Mouse (Mus musculus): ENCODE results near the gene Arfip1. TPM values are rescaled to one million over a fixed set of nuclear protein-coding genes. Genes with fewer than 3 reads are reported as not detected.

Arfip1 gene
- polyA plus RNA-seq, 1 experiment from 2014 or later: 48.1 TPM

GRCm38 (mm10) chr3:84447803-84448202 is 134.6 kb downstream of the Arfip1 start:
- Histone ChIP-seq H3K4me3 (replicated peaks) (no peak overlapping the region), H3K9me3 (replicated peaks) (no peaks in the 10 kb centered on the region), H3K4me2 (no peak overlapping the region), H3K9ac (no peak overlapping the region), H3K4me1 (peaks cover 25% of the 10 kb centered on the region), H3K27ac (no peak overlapping the region), H3K27me3 (peaks cover 9% of the 10 kb centered on the region), H3K36me3 (0 out of 2 replicates have a peak, but pooled peaks cover 8% of the 10 kb centered on the region)
- 69% methylated on average over 5 of the region's 5 CpGs for WGBS
- no peak for ATAC-seq (replicated peaks; ENCODE audit: low FRiP score)

Other genes starting within 250 kb of the Arfip1 start
- 3.3 and 5.3 TPM in 2 replicates for gene Fhdc1, start 102.2 kb downstream of the Arfip1 start, polyA plus RNA-seq (2015; fragmentation: Nextera tagmentation; extraction: Ambion mirVana)
- 0.06 and 0.26 TPM in 2 replicates for gene Tigd4, start 10.9 kb upstream of the Arfip1 start, polyA plus RNA-seq (2015; fragmentation: Nextera tagmentation; extraction: Ambion mirVana)
- gene Tmem154, start 83.6 kb upstream of the Arfip1 start, polyA plus RNA-seq (2015; fragmentation: Nextera tagmentation; extraction: Ambion mirVana): 0.64 and 0.73 TPM in 2 replicates
- 9.0 and 9.3 TPM in 2 replicates for gene Fbxw7, start 232.6 kb upstream of the Arfip1 start, polyA plus RNA-seq (2015; fragmentation: Nextera tagmentation; extraction: Ambion mirVana)